Mouse (Mus musculus): ENCODE results near the gene Aebp2. TPM values are rescaled to one million over a fixed set of nuclear protein-coding genes. Genes with fewer than 3 reads are reported as not detected.
A peak's percentile ranks its signal among the peaks of the same experiment; 100 is the strongest.

Gene Aebp2
- polyA plus RNA-seq, 1 experiment from 2014 or later = 8.8 TPM

DNA sequence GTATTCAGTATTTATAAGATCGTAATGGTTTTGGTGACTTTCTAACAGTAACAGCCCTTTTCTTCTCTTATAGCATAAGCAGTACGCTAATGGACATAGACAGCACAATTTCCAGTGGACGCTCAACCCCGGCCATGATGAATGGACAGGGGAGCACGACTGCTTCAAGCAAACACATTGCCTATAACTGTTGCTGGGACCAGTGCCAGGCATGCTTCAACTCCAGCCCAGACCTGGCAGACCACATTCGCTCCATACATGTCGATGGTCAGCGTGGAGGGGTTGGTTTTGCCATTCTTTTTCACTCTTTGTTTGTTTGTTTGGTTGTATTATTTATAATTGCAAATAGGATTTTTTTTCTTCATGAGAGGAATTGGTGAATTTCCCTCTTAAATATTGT lies 11.2 kb downstream of the Aebp2 start:
- Histone ChIP-seq H3K4me3 (no peak overlapping the region), H3K36me3 (ENCODE audit: poor library complexity, severe bottlenecking) (peaks cover 46% of the 10 kb centered on the region), H3K9ac (no peak overlapping the region), H3K4me2 (no peak overlapping the region), H3K27ac (no peak overlapping the region), H3K9me3 (replicated peaks) (no peaks in the 10 kb centered on the region), H3K4me1 (peaks cover 14% of the 10 kb centered on the region), H3K27me3 (no peaks in the 10 kb centered on the region)
- ATAC-seq = no peak
- 87% methylated on average over 8 of the region's 8 CpGs for WGBS

GRCm38 (mm10) chr6:140636290-140636689 lies 13.8 kb downstream of the Aebp2 start:
- 92% methylated on average over 4 of the region's 4 CpGs for WGBS
- Histone ChIP-seq H3K36me3 (ENCODE audit: poor library complexity, severe bottlenecking) (peaks cover 67% of the 10 kb centered on the region), H3K27me3 (no peaks in the 10 kb centered on the region), H3K9me3 (replicated peaks) (no peaks in the 10 kb centered on the region), H3K4me1 (no peaks in the 10 kb centered on the region), H3K4me3 (no peak overlapping the region), H3K27ac (no peak overlapping the region), H3K9ac (no peak overlapping the region), H3K4me2 (no peak overlapping the region)
- ATAC-seq = no peak

DNA sequence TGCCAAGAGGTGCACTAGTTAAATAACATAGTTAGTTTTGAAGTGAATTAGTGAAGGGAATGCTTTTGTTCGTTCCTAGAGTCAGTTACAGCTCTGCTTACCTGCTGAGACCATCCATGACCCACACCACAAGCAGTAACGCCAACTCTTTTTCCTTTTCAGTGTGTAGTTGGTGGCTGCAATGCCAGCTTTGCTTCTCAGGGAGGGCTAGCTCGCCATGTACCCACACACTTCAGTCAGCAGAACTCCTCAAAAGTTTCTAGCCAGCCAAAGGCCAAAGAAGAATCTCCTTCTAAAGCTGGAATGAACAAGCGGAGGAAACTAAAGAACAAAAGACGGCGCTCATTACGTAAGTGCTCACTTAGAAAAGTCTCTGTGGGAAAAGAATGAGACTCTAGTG lies 19.5 kb downstream of the Aebp2 start:
- H3K4me3 ChIP-seq = no peak overlapping the region
- H3K9me3 ChIP-seq (replicated peaks) = no peaks in the 10 kb centered on the region
- no peaks in the 10 kb centered on the region for H3K4me1 ChIP-seq
- H3K4me2 ChIP-seq = no peak overlapping the region
- 77% methylated on average over 7 of the region's 7 CpGs for WGBS
- no peak for ATAC-seq
- no peaks in the 10 kb centered on the region for H3K27me3 ChIP-seq
- no peak overlapping the region for H3K27ac ChIP-seq
- H3K36me3 ChIP-seq (ENCODE audit: poor library complexity, severe bottlenecking) = peaks cover 76% of the 10 kb centered on the region
- no peak overlapping the region for H3K9ac ChIP-seq

DNA sequence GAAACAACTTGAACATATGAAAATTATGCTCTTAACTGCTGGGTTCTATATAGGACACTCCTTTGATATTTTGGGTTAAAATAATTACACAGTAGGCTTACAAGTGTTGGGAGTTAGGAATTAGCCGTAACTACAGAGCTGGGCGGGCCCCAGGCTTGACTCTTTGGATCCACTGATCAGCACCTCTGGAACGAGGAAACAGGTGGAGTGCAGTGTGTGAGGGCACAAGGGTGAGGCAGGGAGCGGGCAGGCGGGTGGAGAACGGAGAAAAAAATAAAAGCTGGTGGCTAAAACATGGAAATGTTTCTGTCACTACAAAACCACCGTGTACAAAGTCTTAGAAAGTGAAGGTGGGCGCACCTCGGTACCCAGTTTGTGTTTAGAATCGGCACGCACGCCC lies 20.2 kb downstream of the Aebp2 start:
- ATAC-seq = no peak
- Histone ChIP-seq H3K9ac (no peak overlapping the region), H3K4me3 (no peak overlapping the region), H3K36me3 (ENCODE audit: poor library complexity, severe bottlenecking) (peaks cover 75% of the 10 kb centered on the region), H3K4me1 (no peaks in the 10 kb centered on the region), H3K27ac (no peak overlapping the region), H3K9me3 (replicated peaks) (no peaks in the 10 kb centered on the region), H3K4me2 (no peak overlapping the region), H3K27me3 (no peaks in the 10 kb centered on the region)
- 93% methylated on average over 12 of the region's 12 CpGs for WGBS

- no peaks in the 10 kb centered on the region for H3K4me1 ChIP-seq
- H3K36me3 ChIP-seq (ENCODE audit: poor library complexity, severe bottlenecking) = peaks cover 74% of the 10 kb centered on the region
- H3K4me2 ChIP-seq = no peak overlapping the region
- H3K27ac ChIP-seq = no peak overlapping the region
- no peak overlapping the region for H3K4me3 ChIP-seq
- ATAC-seq = no peak
- H3K27me3 ChIP-seq = no peaks in the 10 kb centered on the region
- no peaks in the 10 kb centered on the region for H3K9me3 ChIP-seq (replicated peaks)
- H3K9ac ChIP-seq = no peak overlapping the region
These were observed 23.5 kb downstream of the Aebp2 start for GRCm38 (mm10) chr6:140645931-140646330.

DNA sequence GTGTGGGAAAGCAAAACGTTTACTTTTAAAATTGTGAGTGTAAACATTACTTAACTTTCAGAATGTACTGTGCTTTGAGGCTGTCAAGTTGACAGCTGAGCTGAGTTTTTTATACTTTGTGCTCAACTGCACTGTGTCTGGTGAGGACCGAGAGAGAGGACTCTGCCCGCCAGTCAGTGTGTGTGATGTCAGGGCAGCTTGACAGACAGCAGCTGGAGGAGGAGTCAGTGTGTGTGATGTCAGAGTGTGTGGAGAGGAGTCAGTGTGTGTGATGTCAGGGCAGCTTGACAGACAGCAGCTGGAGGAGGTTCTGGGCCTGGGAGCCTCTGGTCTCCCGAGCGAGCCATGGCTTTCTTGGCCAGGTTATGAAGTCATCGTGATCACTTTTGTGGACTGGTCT lies 24.4 kb downstream of the Aebp2 start:
- H3K9ac ChIP-seq = no peak overlapping the region
- peak; percentile 21; the same call in 1 of the 2 replicates for ATAC-seq
- H3K27ac ChIP-seq = no peak overlapping the region
- no peak overlapping the region for H3K4me2 ChIP-seq
- no peaks in the 10 kb centered on the region for H3K4me1 ChIP-seq
- WGBS = 88% methylated on average over 6 of the region's 6 CpGs
- peaks cover 71% of the 10 kb centered on the region for H3K36me3 ChIP-seq (ENCODE audit: poor library complexity, severe bottlenecking)
- no peak overlapping the region for H3K4me3 ChIP-seq
- no peaks in the 10 kb centered on the region for H3K27me3 ChIP-seq
- H3K9me3 ChIP-seq (replicated peaks) = no peaks in the 10 kb centered on the region

GRCm38 (mm10) chr6:140649812-140650211 lies 27.3 kb downstream of the Aebp2 start:
- no peak for ATAC-seq
- 27% methylated on average over 1 of the region's 1 CpGs for WGBS
- Histone ChIP-seq H3K4me3 (no peak overlapping the region), H3K27ac (no peak overlapping the region), H3K9me3 (replicated peaks) (no peaks in the 10 kb centered on the region), H3K27me3 (no peaks in the 10 kb centered on the region), H3K9ac (no peak overlapping the region), H3K36me3 (ENCODE audit: poor library complexity, severe bottlenecking) (peaks cover 69% of the 10 kb centered on the region), H3K4me2 (no peak overlapping the region), H3K4me1 (no peaks in the 10 kb centered on the region)

GRCm38 (mm10) chr6:140651923-140652322 lies 29.5 kb downstream of the Aebp2 start:
- no peak overlapping the region for H3K4me2 ChIP-seq
- no peaks in the 10 kb centered on the region for H3K27me3 ChIP-seq
- H3K9ac ChIP-seq = no peak overlapping the region
- peak; percentile 51; the same call in 1 of the 2 replicates for ATAC-seq
- H3K4me3 ChIP-seq = no peak overlapping the region
- H3K4me1 ChIP-seq = no peaks in the 10 kb centered on the region
- WGBS = 79% methylated on average over 7 of the region's 7 CpGs
- no peak overlapping the region for H3K27ac ChIP-seq
- H3K9me3 ChIP-seq (replicated peaks) = no peaks in the 10 kb centered on the region
- H3K36me3 ChIP-seq (ENCODE audit: poor library complexity, severe bottlenecking) = peaks cover 50% of the 10 kb centered on the region

GRCm38 (mm10) chr6:140655451-140655850 lies 33.0 kb downstream of the Aebp2 start:
- H3K9ac ChIP-seq = no peak overlapping the region
- no peak overlapping the region for H3K4me3 ChIP-seq
- ATAC-seq = no peak
- no peaks in the 10 kb centered on the region for H3K9me3 ChIP-seq (replicated peaks)
- H3K36me3 ChIP-seq (ENCODE audit: poor library complexity, severe bottlenecking) = peaks cover 21% of the 10 kb centered on the region
- no peak overlapping the region for H3K4me2 ChIP-seq
- WGBS = 92% methylated on average over 7 of the region's 7 CpGs
- H3K4me1 ChIP-seq = no peaks in the 10 kb centered on the region
- H3K27ac ChIP-seq = no peak overlapping the region
- H3K27me3 ChIP-seq = no peaks in the 10 kb centered on the region

- Histone ChIP-seq H3K9ac (no peak overlapping the region), H3K36me3 (ENCODE audit: poor library complexity, severe bottlenecking) (peaks cover 14% of the 10 kb centered on the region), H3K4me2 (no peak overlapping the region), H3K4me1 (no peaks in the 10 kb centered on the region), H3K4me3 (no peak overlapping the region), H3K27ac (peak overlapping the region; percentile 31; the same call in 1 of the 2 replicates), H3K27me3 (no peaks in the 10 kb centered on the region), H3K9me3 (replicated peaks) (no peaks in the 10 kb centered on the region)
- WGBS = 94% methylated on average over 3 of the region's 3 CpGs
- no peak for ATAC-seq
These were observed 34.5 kb downstream of the Aebp2 start for GRCm38 (mm10) chr6:140656991-140657390.

DNA sequence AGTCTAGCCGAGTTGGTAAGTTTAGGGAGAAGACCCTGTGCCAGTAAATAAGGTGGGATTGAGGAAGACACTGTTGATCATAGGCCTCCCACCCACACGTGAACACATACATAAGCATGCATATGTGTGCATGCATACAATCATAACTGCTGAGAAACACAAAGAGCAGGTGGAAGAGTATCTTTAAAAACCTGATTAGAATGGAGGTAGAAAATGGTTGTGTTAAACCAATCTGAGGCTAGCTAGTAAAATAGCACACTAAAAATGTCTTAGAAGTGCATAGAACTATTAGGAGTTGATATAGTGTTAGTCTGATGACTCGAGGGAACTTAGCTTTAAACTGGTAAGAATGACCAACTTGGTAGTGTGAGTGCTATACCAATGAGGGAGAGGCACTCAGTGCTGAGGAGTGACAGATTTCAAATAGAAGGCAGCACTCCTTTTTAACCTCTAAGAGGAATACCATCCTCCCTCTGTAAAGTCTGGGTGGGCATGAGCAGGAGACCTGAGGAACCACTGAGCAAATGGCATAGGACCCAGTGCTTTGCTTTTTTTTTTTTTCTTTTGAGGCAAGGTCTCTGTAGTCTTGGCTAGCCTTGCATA lies 35.6 kb downstream of the Aebp2 start:
- Histone ChIP-seq H3K27ac (no peak overlapping the region), H3K4me2 (no peak overlapping the region), H3K9ac (no peak overlapping the region), H3K4me1 (no peaks in the 10 kb centered on the region), H3K27me3 (no peaks in the 10 kb centered on the region), H3K36me3 (ENCODE audit: poor library complexity, severe bottlenecking) (peaks cover 10% of the 10 kb centered on the region), H3K4me3 (no peak overlapping the region), H3K9me3 (replicated peaks) (no peaks in the 10 kb centered on the region)
- 95% methylated on average over 3 of the region's 3 CpGs for WGBS
- no peak for ATAC-seq

GRCm38 (mm10) chr6:140661111-140661510 lies 38.6 kb downstream of the Aebp2 start:
- Histone ChIP-seq H3K27me3 (no peaks in the 10 kb centered on the region), H3K9me3 (replicated peaks) (no peaks in the 10 kb centered on the region), H3K9ac (no peak overlapping the region), H3K4me3 (no peak overlapping the region), H3K4me2 (no peak overlapping the region), H3K4me1 (0 out of 2 replicates have a peak, but pooled peaks cover 1% of the 10 kb centered on the region), H3K36me3 (ENCODE audit: poor library complexity, severe bottlenecking) (no peaks in the 10 kb centered on the region), H3K27ac (no peak overlapping the region)
- peak; percentile 26; the same call in 1 of the 2 replicates for ATAC-seq
- 92% methylated on average over 10 of the region's 10 CpGs for whole genome bisulfite sequencing

- Histone ChIP-seq H3K27ac (no peak overlapping the region), H3K4me2 (no peak overlapping the region), H3K4me1 (peaks cover 8% of the 10 kb centered on the region), H3K9me3 (replicated peaks) (no peaks in the 10 kb centered on the region), H3K36me3 (ENCODE audit: poor library complexity, severe bottlenecking) (no peaks in the 10 kb centered on the region), H3K4me3 (no peak overlapping the region), H3K27me3 (no peaks in the 10 kb centered on the region), H3K9ac (no peak overlapping the region)
- no peak for ATAC-seq
- 83% methylated on average over 7 of the region's 7 CpGs for WGBS
These were observed 39.3 kb downstream of the Aebp2 start for GRCm38 (mm10) chr6:140661777-140662176.

Data from forebrain, embryonic 13.5 days (tissue).